Mouse (Mus musculus): ENCODE data around the gene Rpl18a.

DNA sequence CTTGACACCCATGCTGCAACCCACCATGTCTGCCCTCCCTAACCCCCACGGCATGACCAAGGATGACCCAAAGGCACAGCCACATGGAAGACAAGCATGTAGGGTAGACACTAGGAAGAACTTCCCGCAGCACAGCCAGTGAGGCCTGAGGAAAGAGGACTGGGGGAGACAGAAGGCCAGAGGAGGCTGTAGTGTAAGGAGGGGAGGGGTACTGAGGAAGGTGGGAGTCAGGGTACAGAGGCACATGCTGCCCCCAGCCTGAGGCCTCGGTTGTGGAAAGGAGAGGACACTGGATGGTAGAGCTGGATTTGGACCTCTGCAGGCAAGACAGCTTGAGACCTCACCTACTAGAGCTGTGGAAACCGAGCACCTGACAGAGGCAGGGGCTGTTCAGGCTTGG is 46.3 kb downstream of the Rpl18a start:
- TF ChIP-seq CTCF (conservative IDR thresholded peaks at IDR 0.05; ENCODE audit: low read length) = no peak
- TF ChIP-seq NANOG (IDR thresholded peaks at IDR 0.05; ENCODE audit: borderline replicate concordance, low read length) = no peak
